Mouse (Mus musculus): ENCODE results near the gene Lhx1.

The Lhx1 gene

GRCm38 (mm10) chr11:84525421-84526274, at the start of gene Lhx1:
Gene Lhx1, minus strand, starts transcription at chr11:84525535.
- in situ Hi-C loops (cut with MboI; ENCODE audit: low pct_unique_long_range_greater_than_20kb in 1 of 2, low sequenced_read_pairs in 2 of 2, unreplicated experiment in 1 of 2) = loop anchor here in 1 of 2 experiments (10.0 kb wide), 2 partner anchors 109 to 1309 kb away; partner anchors contain the start of gene Tbx2

GRCm38 (mm10) chr11:84574834-84575233, 49.5 kb upstream of the Lhx1 start:
- in situ Hi-C loops (cut with MboI; ENCODE audit: low pct_unique_long_range_greater_than_20kb in 1 of 2, low sequenced_read_pairs in 2 of 2, unreplicated experiment in 1 of 2) = no loop called here

- in situ Hi-C loops (cut with MboI; ENCODE audit: low pct_unique_long_range_greater_than_20kb in 1 of 2, low sequenced_read_pairs in 2 of 2, unreplicated experiment in 1 of 2) = no loop called here
Observed at GRCm38 (mm10) chr11:84573637-84574036, 48.3 kb upstream of the Lhx1 start.

GRCm38 (mm10) chr11:84570812-84571211, 45.5 kb upstream of the Lhx1 start:
- in situ Hi-C loops (cut with MboI; ENCODE audit: low pct_unique_long_range_greater_than_20kb in 1 of 2, low sequenced_read_pairs in 2 of 2, unreplicated experiment in 1 of 2) = no loop called here

- in situ Hi-C loops (cut with MboI; ENCODE audit: low pct_unique_long_range_greater_than_20kb in 1 of 2, low sequenced_read_pairs in 2 of 2, unreplicated experiment in 1 of 2) = no loop called here
Observed at GRCm38 (mm10) chr11:84570392-84570791, 45.1 kb upstream of the Lhx1 start.

- in situ Hi-C loops (cut with MboI; ENCODE audit: low pct_unique_long_range_greater_than_20kb in 1 of 2, low sequenced_read_pairs in 2 of 2, unreplicated experiment in 1 of 2) = no loop called here
Observed at GRCm38 (mm10) chr11:84569052-84569751, 43.9 kb upstream of the Lhx1 start.

GRCm38 (mm10) chr11:84568482-84568881, 43.1 kb upstream of the Lhx1 start:
- in situ Hi-C loops (cut with MboI; ENCODE audit: low pct_unique_long_range_greater_than_20kb in 1 of 2, low sequenced_read_pairs in 2 of 2, unreplicated experiment in 1 of 2) = no loop called here

- in situ Hi-C loops (cut with MboI; ENCODE audit: low pct_unique_long_range_greater_than_20kb in 1 of 2, low sequenced_read_pairs in 2 of 2, unreplicated experiment in 1 of 2) = no loop called here
Observed at GRCm38 (mm10) chr11:84566691-84567090, 41.4 kb upstream of the Lhx1 start.

- in situ Hi-C loops (cut with MboI; ENCODE audit: low pct_unique_long_range_greater_than_20kb in 1 of 2, low sequenced_read_pairs in 2 of 2, unreplicated experiment in 1 of 2) = no loop called here
Observed at GRCm38 (mm10) chr11:84565224-84565623, 39.9 kb upstream of the Lhx1 start.

GRCm38 (mm10) chr11:84563360-84563759, 38.0 kb upstream of the Lhx1 start:
- in situ Hi-C loops (cut with MboI; ENCODE audit: low pct_unique_long_range_greater_than_20kb in 1 of 2, low sequenced_read_pairs in 2 of 2, unreplicated experiment in 1 of 2) = loop anchor here in 1 of 2 experiments (5.0 kb wide), 1 partner anchor 69 kb away; no protein-coding TSS in a partner anchor

GRCm38 (mm10) chr11:84562758-84563347, 37.5 kb upstream of the Lhx1 start:
- in situ Hi-C loops (cut with MboI; ENCODE audit: low pct_unique_long_range_greater_than_20kb in 1 of 2, low sequenced_read_pairs in 2 of 2, unreplicated experiment in 1 of 2) = loop anchor here in 1 of 2 experiments (5.0 kb wide), 1 partner anchor 69 kb away; no protein-coding TSS in a partner anchor

- in situ Hi-C loops (cut with MboI; ENCODE audit: low pct_unique_long_range_greater_than_20kb in 1 of 2, low sequenced_read_pairs in 2 of 2, unreplicated experiment in 1 of 2) = loop anchor here in 1 of 2 experiments (5.0 kb wide), 1 partner anchor 71 kb away; no protein-coding TSS in a partner anchor
Observed at GRCm38 (mm10) chr11:84561546-84561945, 36.2 kb upstream of the Lhx1 start.

- in situ Hi-C loops (cut with MboI; ENCODE audit: low pct_unique_long_range_greater_than_20kb in 1 of 2, low sequenced_read_pairs in 2 of 2, unreplicated experiment in 1 of 2) = no loop called here
Observed at GRCm38 (mm10) chr11:84553821-84554450, 28.6 kb upstream of the Lhx1 start.

GRCm38 (mm10) chr11:84551296-84551695, 26.0 kb upstream of the Lhx1 start:
- in situ Hi-C loops (cut with MboI; ENCODE audit: low pct_unique_long_range_greater_than_20kb in 1 of 2, low sequenced_read_pairs in 2 of 2, unreplicated experiment in 1 of 2) = no loop called here

GRCm38 (mm10) chr11:84549258-84549791, 24.0 kb upstream of the Lhx1 start:
- in situ Hi-C loops (cut with MboI; ENCODE audit: low pct_unique_long_range_greater_than_20kb in 1 of 2, low sequenced_read_pairs in 2 of 2, unreplicated experiment in 1 of 2) = no loop called here

GRCm38 (mm10) chr11:84548293-84548692, 23.0 kb upstream of the Lhx1 start:
- in situ Hi-C loops (cut with MboI; ENCODE audit: low pct_unique_long_range_greater_than_20kb in 1 of 2, low sequenced_read_pairs in 2 of 2, unreplicated experiment in 1 of 2) = no loop called here

- in situ Hi-C loops (cut with MboI; ENCODE audit: low pct_unique_long_range_greater_than_20kb in 1 of 2, low sequenced_read_pairs in 2 of 2, unreplicated experiment in 1 of 2) = no loop called here
Observed at GRCm38 (mm10) chr11:84539981-84540380, 14.6 kb upstream of the Lhx1 start.

Data from mouse embryonic stem cell (cell line).